In genomic region chrX:133914219-133914618, GRCm38 (mm10) we compare ENCODE assay signal across 12 mouse cellular contexts. TPM values are rescaled to one million over a fixed set of nuclear protein-coding genes. Genes with fewer than 3 reads are reported as not detected.
A peak's percentile ranks its signal among the peaks of the same experiment; 100 is the strongest.
DNase-seq lines count a peak whose midpoint lies in the region; ATAC-seq and TF ChIP-seq lines count a peak whose summit lies in the region.
"Had no signal": no experiment of that assay in that cellular context is flagged by ENCODE, and none has a peak within 500 bp of the region (broad histone marks: within the 10 kb centered on the region; RNA-seq: fewer than 3 reads in every experiment).

No protein-coding gene starts in this region.

- no peak overlapping the region for H3K4me2 ChIP-seq in intestine, embryonic 14.5 days (ENCODE audit: low read length)
- H3K4me2 ChIP-seq in intestine, postnatal 0 days (replicated peaks; ENCODE audit: low read depth) = no peak overlapping the region; the same call in 1 of the 2 replicates
- H3K4me2 ChIP-seq in embryonic facial prominence, embryonic 13.5 days = no peak overlapping the region
- H3K4me2 ChIP-seq in heart, embryonic 15.5 days = no peak overlapping the region
- H3K4me2 ChIP-seq: hindbrain, embryonic 15.5 days; liver, embryonic 13.5 days had no signal

- H3K4me1 ChIP-seq in intestine, embryonic 14.5 days (replicated peaks; ENCODE audit: control insufficient read depth, insufficient read depth, low read length) = no peaks in the 10 kb centered on the region
- H3K4me1 ChIP-seq in intestine, postnatal 0 days (replicated peaks; ENCODE audit: control insufficient read depth, insufficient read depth, low read length) = no peaks in the 10 kb centered on the region
- peaks cover 13% of the 10 kb centered on the region for H3K4me1 ChIP-seq in embryonic facial prominence, embryonic 13.5 days
- H3K4me1 ChIP-seq in heart, embryonic 15.5 days (replicated peaks) = 0 out of 2 replicates have a peak, but pooled peaks cover 8% of the 10 kb centered on the region
- H3K4me1 ChIP-seq: hindbrain, embryonic 15.5 days; liver, embryonic 13.5 days had no signal

- no peak overlapping the region for H3K4me3 ChIP-seq in intestine, embryonic 14.5 days (ENCODE audit: low read depth, low read length)
- no peak overlapping the region for H3K4me3 ChIP-seq in intestine, postnatal 0 days (ENCODE audit: low read depth, low read length)
- no peak overlapping the region for H3K4me3 ChIP-seq in embryonic facial prominence, embryonic 13.5 days
- H3K4me3 ChIP-seq in heart, embryonic 15.5 days = no peak overlapping the region
- H3K4me3 ChIP-seq: hindbrain, embryonic 15.5 days; liver, embryonic 13.5 days had no signal

- no peak for DNase-seq in intestine, embryonic 14.5 days (ENCODE audit: low spot score)
- DNase-seq in lung, postnatal 14 days = peak; percentile 3
- no peak for DNase-seq in layer of hippocampus, adult 9-10 months (ENCODE audit: low spot score)
- no peak for DNase-seq in ovary, postnatal 14 days (ENCODE audit: low spot score)
- DNase-seq in cerebellum, adult 11-12 months = no peak
- DNase-seq: cerebellum, postnatal 25 days; forebrain, postnatal 0 days; liver, embryonic 13.5 days had no signal

- no peaks in the 10 kb centered on the region for H3K9me3 ChIP-seq in intestine, embryonic 14.5 days (ENCODE audit: control insufficient read depth, low read length)
- H3K9me3 ChIP-seq in intestine, postnatal 0 days (ENCODE audit: control insufficient read depth) = no peaks in the 10 kb centered on the region
- H3K9me3 ChIP-seq in embryonic facial prominence, embryonic 13.5 days = no peaks in the 10 kb centered on the region
- H3K9me3 ChIP-seq in heart, embryonic 15.5 days (replicated peaks) = no peaks in the 10 kb centered on the region
- H3K9me3 ChIP-seq: hindbrain, embryonic 15.5 days; liver, embryonic 13.5 days had no signal

- no peak for TF ChIP-seq CTCF in intestine, postnatal 0 days (IDR thresholded peaks at IDR 0.05; ENCODE audit: low read depth)

- H3K27ac ChIP-seq in intestine, embryonic 14.5 days (ENCODE audit: low read depth) = peak overlapping the region; percentile 27; the same call in 1 of the 2 replicates
- no peak overlapping the region for H3K27ac ChIP-seq in intestine, postnatal 0 days (ENCODE audit: low read depth, low read length)
- H3K27ac ChIP-seq in embryonic facial prominence, embryonic 13.5 days = peak overlapping the region; percentile 55; the same call in 1 of the 2 replicates
- H3K27ac ChIP-seq in heart, embryonic 15.5 days = peak overlapping the region; percentile 41
- H3K27ac ChIP-seq: hindbrain, embryonic 15.5 days; liver, embryonic 13.5 days had no signal

- H3K9ac ChIP-seq in intestine, embryonic 14.5 days (ENCODE audit: low read length) = no peak overlapping the region
- H3K9ac ChIP-seq in intestine, postnatal 0 days (ENCODE audit: low read depth, low read length) = no peak overlapping the region
- H3K9ac ChIP-seq in embryonic facial prominence, embryonic 13.5 days = no peak overlapping the region
- H3K9ac ChIP-seq in heart, embryonic 15.5 days = no peak overlapping the region
- H3K9ac ChIP-seq: forebrain, postnatal 0 days; hindbrain, embryonic 15.5 days; liver, embryonic 13.5 days had no signal

- H3K27me3 ChIP-seq in intestine, embryonic 14.5 days (replicated peaks; ENCODE audit: control insufficient read depth, insufficient read depth, low read length) = no peaks in the 10 kb centered on the region
- no peaks in the 10 kb centered on the region for H3K27me3 ChIP-seq in intestine, postnatal 0 days (replicated peaks; ENCODE audit: control insufficient read depth, insufficient read depth, low read length)
- H3K27me3 ChIP-seq in embryonic facial prominence, embryonic 13.5 days = peaks cover 49% of the 10 kb centered on the region
- no peaks in the 10 kb centered on the region for H3K27me3 ChIP-seq in heart, embryonic 15.5 days
- H3K27me3 ChIP-seq: liver, embryonic 13.5 days had no signal

- no peaks in the 10 kb centered on the region for H3K36me3 ChIP-seq in intestine, embryonic 14.5 days (ENCODE audit: control insufficient read depth, insufficient read depth, low read length)
- H3K36me3 ChIP-seq in intestine, postnatal 0 days (ENCODE audit: control insufficient read depth, insufficient read depth) = no peaks in the 10 kb centered on the region
- H3K36me3 ChIP-seq in embryonic facial prominence, embryonic 13.5 days = no peaks in the 10 kb centered on the region
- no peaks in the 10 kb centered on the region for H3K36me3 ChIP-seq in heart, embryonic 15.5 days
- H3K36me3 ChIP-seq: hindbrain, embryonic 15.5 days; liver, embryonic 13.5 days had no signal

- ATAC-seq in intestine, embryonic 14.5 days (replicated peaks; ENCODE audit: low FRiP score, low TSS enrichment, low read depth) = no peak
- ATAC-seq in intestine, postnatal 0 days = no peak
- ATAC-seq in embryonic facial prominence, embryonic 13.5 days (ENCODE audit: insufficient number of reproducible peaks, insufficient read depth, low FRiP score, low TSS enrichment, low read depth) = no peak
- ATAC-seq in heart, embryonic 15.5 days (replicated peaks; ENCODE audit: insufficient number of reproducible peaks, insufficient read depth, low FRiP score, low read depth) = peak; percentile 75; the same call in 1 of the 2 replicates
- ATAC-seq: forebrain, postnatal 0 days had no signal

- 25% methylated on average over 7 of the region's 7 CpGs for WGBS in intestine, embryonic 14.5 days
- 30% methylated on average over 7 of the region's 7 CpGs for WGBS in intestine, postnatal 0 days
- WGBS in embryonic facial prominence, embryonic 13.5 days = 40% methylated on average over 7 of the region's 7 CpGs
- 30% methylated on average over 7 of the region's 7 CpGs for WGBS in heart, embryonic 15.5 days

RNA-seq across cellular contexts. Expression of gene Srpx2, which starts 6.0 kb away (rescaled TPM):
- 10.2 and 10.9 TPM in 2 replicates for polyA plus RNA-seq in intestine, embryonic 14.5 days (2014; fragmentation: Nextera tagmentation; extraction: Ambion mirVana)
- polyA plus RNA-seq in intestine, postnatal 0 days (2015; fragmentation: Nextera tagmentation; extraction: Ambion mirVana) = 4.5 and 5.1 TPM in 2 replicates
- polyA plus RNA-seq in embryonic facial prominence, embryonic 13.5 days (2015; fragmentation: Nextera tagmentation; extraction: Ambion mirVana) = 3.9 and 4.8 TPM in 2 replicates
- 7.6 and 7.9 TPM in 2 replicates for polyA plus RNA-seq in heart, embryonic 15.5 days (2015; fragmentation: Nextera tagmentation; extraction: Ambion mirVana)

RNA-seq across cellular contexts. Expression of gene Tspan6, which starts 16.0 kb away (rescaled TPM):
- 127 and 144 TPM in 2 replicates for polyA plus RNA-seq in intestine, embryonic 14.5 days (2014; fragmentation: Nextera tagmentation; extraction: Ambion mirVana)
- 35.8 and 38.2 TPM in 2 replicates for polyA plus RNA-seq in intestine, postnatal 0 days (2015; fragmentation: Nextera tagmentation; extraction: Ambion mirVana)
- 183 and 211 TPM in 2 replicates for polyA plus RNA-seq in embryonic facial prominence, embryonic 13.5 days (2015; fragmentation: Nextera tagmentation; extraction: Ambion mirVana)
- 98.4 and 100 TPM in 2 replicates for polyA plus RNA-seq in heart, embryonic 15.5 days (2015; fragmentation: Nextera tagmentation; extraction: Ambion mirVana)
